Mouse (Mus musculus): Measurements from ENCODE around the gene Etfdh.
"Not testable (repeated sequence)": the region's sequence is repeated elsewhere in the genome, so short reads cannot be mapped to it uniquely, and the experiment has no call there.

Gene Etfdh

GRCm38 (mm10) chr3:79577606-79578005 is 51.7 kb downstream of the Etfdh start:
- no peak for DNase-seq (ENCODE audit: low spot score in 2 of 2)

- no peak for DNase-seq (ENCODE audit: low spot score in 2 of 2)
Measured at GRCm38 (mm10) chr3:79576865-79577264, 52.4 kb downstream of the Etfdh start.

- no peak for DNase-seq (ENCODE audit: low spot score in 2 of 2)
Measured at GRCm38 (mm10) chr3:79576468-79576816, 52.9 kb downstream of the Etfdh start.

DNA sequence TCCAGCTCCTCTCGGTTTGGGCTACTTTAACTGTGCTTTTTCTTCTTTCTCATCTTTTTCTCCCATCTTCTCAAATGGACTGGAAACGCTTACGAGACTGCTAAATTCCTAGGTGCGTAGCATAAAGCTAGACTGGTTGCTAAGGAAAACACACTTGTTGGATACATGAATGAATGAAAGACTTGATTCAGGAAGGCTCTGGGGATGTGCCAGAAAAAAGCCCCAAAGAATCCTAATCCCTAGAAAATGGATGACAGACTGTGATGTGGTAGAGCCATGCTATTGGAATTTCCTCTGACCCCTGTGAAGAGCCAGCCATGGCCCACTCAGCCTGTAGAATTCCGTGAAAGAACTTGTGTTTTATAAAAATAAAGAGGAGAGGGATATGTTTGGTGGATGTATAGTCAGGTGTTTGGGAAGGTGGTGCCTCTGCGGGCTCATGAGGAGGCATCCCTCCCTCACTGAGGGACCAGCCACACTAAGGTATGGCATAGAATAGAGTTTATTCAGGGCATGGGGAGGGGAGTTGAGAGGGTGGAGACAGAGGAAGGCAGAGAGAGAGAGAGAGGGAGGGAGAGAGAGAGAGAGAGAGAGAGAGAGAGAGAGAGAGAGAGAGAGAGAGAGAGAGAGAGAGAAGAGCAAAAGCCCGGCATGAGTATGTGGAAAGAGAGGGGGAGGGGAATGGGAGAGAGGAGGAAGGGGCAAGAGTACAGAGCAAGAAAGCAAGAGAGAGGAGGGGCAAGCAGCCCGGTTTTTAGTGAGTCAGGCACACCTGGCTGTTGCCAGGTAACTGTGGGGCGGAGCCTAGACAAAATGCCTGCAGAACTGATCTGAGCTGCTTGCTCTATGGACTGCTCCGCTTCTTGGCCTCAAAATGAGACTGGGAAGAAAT is 53.5 kb downstream of the Etfdh start:
- DNase-seq (ENCODE audit: low spot score in 2 of 2) = no peak

- DNase-seq (ENCODE audit: low spot score in 2 of 2) = no peak
Measured at GRCm38 (mm10) chr3:79574336-79574735, 55.0 kb downstream of the Etfdh start.

GRCm38 (mm10) chr3:79573376-79573775 is 55.9 kb downstream of the Etfdh start:
- DNase-seq (ENCODE audit: low spot score in 2 of 2) = not testable (repeated sequence)

DNA sequence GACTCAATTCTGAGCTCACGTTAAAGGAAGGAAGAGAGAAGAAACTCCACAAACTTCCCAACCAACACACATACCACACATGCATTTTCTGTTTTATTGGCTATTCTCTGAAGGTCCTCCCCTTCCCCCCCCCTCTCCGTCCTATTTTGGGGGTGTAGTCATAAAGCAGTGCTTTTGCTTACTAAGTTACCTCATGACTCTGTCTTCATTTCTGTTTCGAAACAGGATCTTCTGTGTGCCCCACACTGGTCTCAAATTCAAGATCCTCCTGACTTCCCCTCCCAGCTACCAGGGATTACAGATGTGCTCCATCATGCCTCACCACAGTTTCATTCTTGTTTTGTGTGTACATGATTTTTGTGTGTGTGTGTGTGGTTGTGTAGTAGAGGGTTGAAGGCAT is 56.9 kb downstream of the Etfdh start:
- no peak for DNase-seq (ENCODE audit: low spot score in 2 of 2)

GRCm38 (mm10) chr3:79569351-79569681 is 60.0 kb downstream of the Etfdh start:
- no peak for DNase-seq (ENCODE audit: low spot score in 2 of 2)

GRCm38 (mm10) chr3:79568629-79569350 is 60.5 kb downstream of the Etfdh start:
- DNase-seq (ENCODE audit: low spot score in 2 of 2) = no peak

- DNase-seq (ENCODE audit: low spot score in 2 of 2) = peak; percentile 83 to 84
Measured at GRCm38 (mm10) chr3:79567703-79568362, 61.5 kb downstream of the Etfdh start, which contains the start of gene Fnip2. Fnip2 (minus strand) TSS chr3:79567796.

DNA sequence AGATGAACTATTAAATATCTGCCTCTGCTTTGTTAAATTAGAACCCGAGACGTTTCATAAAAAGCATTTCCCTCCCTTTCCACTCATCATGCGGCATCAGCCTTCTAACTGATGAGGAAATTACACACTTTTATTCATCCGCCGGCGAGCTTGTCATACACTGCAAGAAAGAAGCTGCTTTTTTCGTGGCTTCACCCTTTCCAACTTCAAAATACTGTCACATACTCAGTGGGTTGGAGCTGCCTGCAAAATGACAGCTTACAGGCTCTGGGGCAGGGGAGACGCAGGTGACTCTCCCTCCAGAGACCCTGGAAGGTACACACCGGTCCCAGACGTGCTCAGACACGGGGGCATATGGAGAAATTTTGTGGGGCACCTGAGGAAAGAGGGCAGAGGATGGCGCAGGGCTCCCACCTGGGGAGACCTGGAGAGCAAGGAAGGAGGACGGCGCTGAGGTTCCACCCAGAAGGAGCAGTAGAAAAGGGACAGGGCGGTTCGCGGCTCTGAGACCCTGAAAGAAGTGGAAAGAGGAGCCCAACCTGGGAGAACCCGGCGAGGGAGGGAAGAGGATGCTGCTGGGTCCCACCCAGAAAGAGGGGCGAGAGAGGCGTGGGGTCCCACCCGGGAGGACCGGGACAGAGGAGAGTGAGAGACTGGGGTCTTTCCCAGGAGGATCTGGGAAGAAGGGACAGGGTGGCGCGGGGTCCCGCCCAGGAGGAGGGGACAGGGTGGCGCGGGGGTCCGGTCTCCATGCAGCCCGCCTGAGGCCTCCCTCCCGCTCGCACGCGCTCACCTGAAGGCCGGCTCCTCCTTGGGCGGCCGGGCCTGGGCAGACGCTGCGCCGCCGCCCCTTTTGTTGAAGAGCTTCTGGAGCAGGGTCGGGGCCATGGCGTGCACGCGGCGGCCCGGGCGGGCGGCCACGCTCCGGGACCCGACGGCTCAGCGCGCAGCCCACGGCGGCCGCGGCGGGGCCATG is 62.3 kb downstream of the Etfdh start:
- DNase-seq (ENCODE audit: low spot score in 2 of 2) = peak; percentile 28 to 61

DNA sequence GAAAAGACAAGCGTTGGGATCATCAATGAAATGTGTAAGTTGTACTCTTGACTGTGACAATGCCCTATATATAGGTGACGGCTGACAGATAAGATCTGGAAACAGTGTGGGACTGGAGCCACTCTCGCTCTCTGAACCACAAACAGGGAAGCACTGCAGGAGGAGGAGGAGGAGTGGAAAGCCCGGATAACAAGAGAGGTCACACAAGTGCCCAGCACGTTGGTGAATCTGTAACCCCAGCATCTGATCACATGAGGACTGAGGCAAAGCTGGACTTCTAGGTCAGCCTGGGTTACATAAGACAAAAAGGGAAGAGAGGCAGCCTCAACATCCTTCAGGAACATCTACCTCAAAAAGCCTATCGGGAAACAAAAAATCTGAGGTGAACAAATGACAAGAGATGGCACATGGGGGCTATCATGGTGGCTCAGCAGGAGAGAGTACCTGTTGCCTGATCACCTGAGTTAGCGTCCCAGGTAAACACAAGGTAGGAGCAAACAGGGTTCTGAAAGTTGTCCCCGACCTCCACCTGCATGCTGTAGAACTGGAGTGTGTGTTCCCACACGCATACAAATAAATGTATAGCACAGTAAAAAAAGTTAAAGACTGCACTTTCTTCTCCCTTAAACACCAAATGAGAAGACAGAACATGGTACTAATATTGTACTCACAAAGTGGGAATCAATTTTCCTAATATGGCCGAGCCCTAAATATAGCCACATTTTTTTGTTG is 64.3 kb downstream of the Etfdh start:
- DNase-seq (ENCODE audit: low spot score in 2 of 2) = no peak

- DNase-seq (ENCODE audit: low spot score in 2 of 2) = no peak
Measured at GRCm38 (mm10) chr3:79563511-79563910, 65.8 kb downstream of the Etfdh start.

- DNase-seq (ENCODE audit: low spot score in 2 of 2) = no peak
Measured at GRCm38 (mm10) chr3:79561784-79562715, 67.2 kb downstream of the Etfdh start.

DNA sequence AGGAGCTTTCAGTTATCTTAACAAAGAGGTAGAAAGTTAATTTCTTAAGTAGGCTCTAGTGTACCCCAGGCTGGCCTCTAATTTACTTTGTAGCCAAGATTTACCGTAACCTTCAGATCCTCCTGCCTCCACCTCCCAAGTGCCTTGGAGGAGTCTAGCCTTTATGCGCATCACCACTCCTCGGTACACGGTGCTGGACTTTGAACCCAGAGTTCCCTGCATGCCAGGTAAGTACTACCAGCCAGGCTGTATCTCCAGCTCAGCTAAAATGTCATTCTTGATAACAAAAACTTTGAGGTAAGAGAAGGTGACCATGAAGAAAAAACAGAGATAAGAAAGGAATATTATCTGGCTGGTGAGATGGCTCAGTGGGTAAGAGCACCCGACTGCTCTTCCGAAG is 68.7 kb downstream of the Etfdh start:
- DNase-seq (ENCODE audit: low spot score in 2 of 2) = no peak

GRCm38 (mm10) chr3:79559773-79560045 is 69.6 kb downstream of the Etfdh start:
- no peak for DNase-seq (ENCODE audit: low spot score in 2 of 2)

- DNase-seq (ENCODE audit: low spot score in 2 of 2) = peak in 1 of 2 experiments; percentile 30
Measured at GRCm38 (mm10) chr3:79559021-79559772, 70.1 kb downstream of the Etfdh start.

- DNase-seq (ENCODE audit: low spot score in 2 of 2) = no peak
Measured at GRCm38 (mm10) chr3:79555061-79555460, 74.2 kb downstream of the Etfdh start.
